Mouse (Mus musculus): ENCODE results near the gene Ms4a4c. TPM values are rescaled to one million over a fixed set of nuclear protein-coding genes. Genes with fewer than 3 reads are reported as not detected.

Ms4a4c gene
- not detected for polyA plus RNA-seq (2012; fragmentation: generic; extraction: Trizol)
- long read RNA-seq, experiment 1: 0 reads
- long read RNA-seq, experiment 2: 0 reads

DNA sequence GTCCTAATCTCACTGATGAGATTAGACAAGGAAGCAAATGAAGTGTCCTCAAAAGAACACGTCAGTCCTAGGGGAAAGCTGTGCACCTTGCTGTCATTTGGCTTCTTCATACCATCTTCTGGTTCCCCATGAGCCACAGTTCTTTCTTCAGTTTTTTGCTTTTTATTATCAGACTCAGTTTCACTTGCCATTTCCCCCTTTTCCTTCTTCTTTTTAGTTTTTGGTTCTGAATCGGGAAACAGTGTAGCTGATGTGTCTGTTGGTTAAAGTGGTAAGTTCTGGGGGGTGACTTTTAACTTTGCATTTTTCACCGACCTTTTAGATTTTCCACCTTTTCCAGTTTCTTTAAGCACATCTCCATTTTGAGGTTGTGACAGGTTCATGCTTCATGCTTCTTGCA is at the start of gene Ms4a4c:
Gene Ms4a4c, plus strand, starts transcription at position 244 of the 400 bp plus-strand sequence.
- H3K36me3 ChIP-seq (ENCODE audit: control insufficient read depth, insufficient read depth): no peaks in the 10 kb centered on the region
- H3K27me3 ChIP-seq (ENCODE audit: control insufficient read depth, insufficient read depth, insufficient read length): no peaks in the 10 kb centered on the region
- no peak within 1 kb of the TSS for H3ac ChIP-seq (ENCODE audit: control insufficient read depth, insufficient read length, low read depth)
- H3K79me2 ChIP-seq (ENCODE audit: control insufficient read depth, insufficient read depth): no peaks in the 10 kb centered on the region
- no peaks in the 10 kb centered on the region for H3K79me3 ChIP-seq (ENCODE audit: low read depth)
- TF ChIP-seq CEBPB (IDR thresholded peaks at IDR 0.05; ENCODE audit: low read depth) (no peak), MYOD1 (IDR thresholded peaks at IDR 0.05; ENCODE audit: control insufficient read depth, insufficient read length, low read depth) (no peak)
- no peak within 1 kb of the TSS for H3K4me3 ChIP-seq (ENCODE audit: insufficient read depth, poor library complexity, severe bottlenecking)

GRCm38 (mm10) chr19:11355730-11356129 is 48.8 kb upstream of the Ms4a4c start:
- TF ChIP-seq MYOG (IDR thresholded peaks at IDR 0.05; ENCODE audit: control insufficient read depth, extremely low read depth, insufficient read length) (no peak), CTCF (IDR thresholded peaks at IDR 0.05; ENCODE audit: control insufficient read depth, insufficient read depth, insufficient read length) (no peak), USF1 (IDR thresholded peaks at IDR 0.05; ENCODE audit: low read depth) (no peak), CEBPB (IDR thresholded peaks at IDR 0.05; ENCODE audit: low read depth) (no peak), MAX (IDR thresholded peaks at IDR 0.05) (no peak), FOSL1 (IDR thresholded peaks at IDR 0.05; ENCODE audit: insufficient read depth, low read length, poor library complexity, severe bottlenecking) (no peak), MYOD1 (IDR thresholded peaks at IDR 0.05; ENCODE audit: control insufficient read depth, insufficient read length, low read depth) (no peak)
- Histone ChIP-seq H3K36me3 (ENCODE audit: control insufficient read depth, insufficient read depth) (no peaks in the 10 kb centered on the region), H3ac (ENCODE audit: control insufficient read depth, insufficient read length, low read depth) (no peak overlapping the region)

DNA sequence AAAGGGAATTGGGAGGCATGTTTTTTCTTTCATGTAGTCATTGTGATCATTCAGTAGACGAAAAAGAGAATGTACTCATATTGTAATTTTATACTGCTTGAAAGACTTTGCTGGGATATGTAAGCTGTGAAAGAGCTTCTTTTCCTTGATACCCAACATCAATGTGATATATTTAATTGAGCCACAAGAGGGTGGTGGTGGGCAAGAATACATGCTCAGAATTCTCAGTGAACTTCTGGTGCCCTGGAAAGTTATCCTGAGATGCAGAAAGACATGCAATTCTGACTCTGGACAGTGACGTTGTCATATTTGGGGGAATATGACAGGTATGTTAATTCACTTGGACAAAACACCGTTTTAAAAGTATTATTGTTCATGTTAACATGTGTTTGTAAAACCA is 44.5 kb upstream of the Ms4a4c start:
- TF ChIP-seq MYOG (IDR thresholded peaks at IDR 0.05; ENCODE audit: control insufficient read depth, extremely low read depth, insufficient read length): no peak
- no peak for TF ChIP-seq USF1 (IDR thresholded peaks at IDR 0.05; ENCODE audit: low read depth)

More at GRCm38 (mm10) chr19:11355730-11356129, 48.8 kb upstream of the Ms4a4c start:
- Histone ChIP-seq H3K27me3 (ENCODE audit: control insufficient read depth, insufficient read depth, insufficient read length) (no peaks in the 10 kb centered on the region), H3K4me3 (ENCODE audit: insufficient read depth, poor library complexity, severe bottlenecking) (no peak overlapping the region), H3K79me3 (ENCODE audit: low read depth) (no peaks in the 10 kb centered on the region), H3K79me2 (ENCODE audit: control insufficient read depth, insufficient read depth) (no peaks in the 10 kb centered on the region)

GRCm38 (mm10) chr19:11362002-11362401 is 42.6 kb upstream of the Ms4a4c start:
- no peak for TF ChIP-seq MAX (IDR thresholded peaks at IDR 0.05)
- no peaks in the 10 kb centered on the region for H3K79me3 ChIP-seq (ENCODE audit: low read depth)
- no peaks in the 10 kb centered on the region for H3K36me3 ChIP-seq (ENCODE audit: control insufficient read depth, insufficient read depth)

More for the DNA sequence above, 44.5 kb upstream of the Ms4a4c start:
- no peaks in the 10 kb centered on the region for H3K27me3 ChIP-seq (ENCODE audit: control insufficient read depth, insufficient read depth, insufficient read length)
- no peak overlapping the region for H3K4me3 ChIP-seq (ENCODE audit: insufficient read depth, poor library complexity, severe bottlenecking)
- no peak overlapping the region for H3ac ChIP-seq (ENCODE audit: control insufficient read depth, insufficient read length, low read depth)
- no peaks in the 10 kb centered on the region for H3K36me3 ChIP-seq (ENCODE audit: control insufficient read depth, insufficient read depth)
- no peaks in the 10 kb centered on the region for H3K79me3 ChIP-seq (ENCODE audit: low read depth)
- no peaks in the 10 kb centered on the region for H3K79me2 ChIP-seq (ENCODE audit: control insufficient read depth, insufficient read depth)

GRCm38 (mm10) chr19:11368310-11368709 is 36.3 kb upstream of the Ms4a4c start:
- no peaks in the 10 kb centered on the region for H3K36me3 ChIP-seq (ENCODE audit: control insufficient read depth, insufficient read depth)
- no peaks in the 10 kb centered on the region for H3K79me2 ChIP-seq (ENCODE audit: control insufficient read depth, insufficient read depth)
- TF ChIP-seq USF1 (IDR thresholded peaks at IDR 0.05; ENCODE audit: low read depth) (no peak), MAX (IDR thresholded peaks at IDR 0.05) (no peak)
- H3ac ChIP-seq (ENCODE audit: control insufficient read depth, insufficient read length, low read depth): no peak overlapping the region
- no peaks in the 10 kb centered on the region for H3K79me3 ChIP-seq (ENCODE audit: low read depth)
- H3K27me3 ChIP-seq (ENCODE audit: control insufficient read depth, insufficient read depth, insufficient read length): no peaks in the 10 kb centered on the region
- no peak overlapping the region for H3K4me3 ChIP-seq (ENCODE audit: insufficient read depth, poor library complexity, severe bottlenecking)

More at GRCm38 (mm10) chr19:11362002-11362401, 42.6 kb upstream of the Ms4a4c start:
- Histone ChIP-seq H3K79me2 (ENCODE audit: control insufficient read depth, insufficient read depth) (no peaks in the 10 kb centered on the region), H3K4me3 (ENCODE audit: insufficient read depth, poor library complexity, severe bottlenecking) (no peak overlapping the region), H3ac (ENCODE audit: control insufficient read depth, insufficient read length, low read depth) (no peak overlapping the region), H3K27me3 (ENCODE audit: control insufficient read depth, insufficient read depth, insufficient read length) (no peaks in the 10 kb centered on the region)

DNA sequence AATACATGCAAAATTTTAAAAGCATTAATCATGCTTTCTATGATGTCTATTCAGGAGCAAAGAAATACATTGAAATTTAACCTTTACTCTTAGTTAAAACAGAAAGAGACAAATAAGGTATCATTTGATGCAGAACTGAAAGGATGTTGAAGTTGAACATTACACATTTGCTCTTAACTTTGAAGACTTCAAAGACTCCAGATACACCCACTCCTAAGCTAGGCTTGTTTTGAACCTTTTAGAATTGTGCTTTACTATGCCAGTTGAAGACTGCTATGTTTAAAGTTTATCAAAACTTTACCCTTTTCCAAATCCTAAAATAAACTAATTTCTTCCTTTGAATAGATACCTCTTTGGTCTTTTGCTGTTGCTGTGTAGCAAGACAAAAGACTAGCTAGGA is 33.4 kb upstream of the Ms4a4c start:
- Histone ChIP-seq H3K36me3 (ENCODE audit: control insufficient read depth, insufficient read depth) (no peaks in the 10 kb centered on the region), H3K27me3 (ENCODE audit: control insufficient read depth, insufficient read depth, insufficient read length) (no peaks in the 10 kb centered on the region), H3ac (ENCODE audit: control insufficient read depth, insufficient read length, low read depth) (no peak overlapping the region), H3K79me3 (ENCODE audit: low read depth) (no peaks in the 10 kb centered on the region), H3K79me2 (ENCODE audit: control insufficient read depth, insufficient read depth) (no peaks in the 10 kb centered on the region), H3K4me3 (ENCODE audit: insufficient read depth, poor library complexity, severe bottlenecking) (no peak overlapping the region)
- TF ChIP-seq MYOG (IDR thresholded peaks at IDR 0.05; ENCODE audit: control insufficient read depth, extremely low read depth, insufficient read length) (no peak), FOSL1 (IDR thresholded peaks at IDR 0.05; ENCODE audit: insufficient read depth, low read length, poor library complexity, severe bottlenecking) (no peak), MAX (IDR thresholded peaks at IDR 0.05) (no peak), CTCF (IDR thresholded peaks at IDR 0.05; ENCODE audit: control insufficient read depth, insufficient read depth, insufficient read length) (no peak), CEBPB (IDR thresholded peaks at IDR 0.05; ENCODE audit: low read depth) (no peak), USF1 (IDR thresholded peaks at IDR 0.05; ENCODE audit: low read depth) (no peak), MYOD1 (IDR thresholded peaks at IDR 0.05; ENCODE audit: control insufficient read depth, insufficient read length, low read depth) (no peak)

DNA sequence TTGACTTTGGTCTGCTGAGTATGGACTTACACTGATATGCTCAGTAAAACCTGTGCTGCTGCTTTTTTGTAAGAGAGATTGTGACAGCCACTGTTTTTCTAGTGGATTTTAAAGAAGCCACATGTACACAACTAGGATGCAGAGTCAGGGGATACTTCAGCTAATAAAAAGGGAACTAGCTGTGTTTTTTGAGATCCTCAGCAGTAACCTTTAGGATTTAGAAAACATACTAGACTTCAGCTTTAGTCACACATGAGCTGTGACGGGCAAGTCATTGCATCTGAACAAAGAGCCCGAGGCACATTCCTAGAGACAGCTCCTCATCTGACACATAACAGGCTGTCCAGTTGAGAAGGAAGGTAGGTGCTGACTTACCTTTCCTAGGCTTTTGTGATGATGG is 29.3 kb upstream of the Ms4a4c start, which contains the start of gene Ms4a4a:
Gene Ms4a4a, plus strand, starts transcription at position 251 of the 400 bp plus-strand sequence.
- TF ChIP-seq FOSL1 (IDR thresholded peaks at IDR 0.05; ENCODE audit: insufficient read depth, low read length, poor library complexity, severe bottlenecking): no peak
- no peak for TF ChIP-seq MAX (IDR thresholded peaks at IDR 0.05)
- no peak for TF ChIP-seq CEBPB (IDR thresholded peaks at IDR 0.05; ENCODE audit: low read depth)
- TF ChIP-seq MYOG (IDR thresholded peaks at IDR 0.05; ENCODE audit: control insufficient read depth, extremely low read depth, insufficient read length): no peak
- TF ChIP-seq USF1 (IDR thresholded peaks at IDR 0.05; ENCODE audit: low read depth): no peak
- TF ChIP-seq CTCF (IDR thresholded peaks at IDR 0.05; ENCODE audit: control insufficient read depth, insufficient read depth, insufficient read length): no peak
- TF ChIP-seq MYOD1 (IDR thresholded peaks at IDR 0.05; ENCODE audit: control insufficient read depth, insufficient read length, low read depth): no peak

More for the DNA sequence above, 29.3 kb upstream of the Ms4a4c start, which contains the start of gene Ms4a4a:
- no peaks in the 10 kb centered on the region for H3K79me3 ChIP-seq (ENCODE audit: low read depth)
- H3K27me3 ChIP-seq (ENCODE audit: control insufficient read depth, insufficient read depth, insufficient read length): no peaks in the 10 kb centered on the region
- H3K4me3 ChIP-seq (ENCODE audit: insufficient read depth, poor library complexity, severe bottlenecking): no peak within 1 kb of the TSS
- no peak within 1 kb of the TSS for H3ac ChIP-seq (ENCODE audit: control insufficient read depth, insufficient read length, low read depth)
- no peaks in the 10 kb centered on the region for H3K36me3 ChIP-seq (ENCODE audit: control insufficient read depth, insufficient read depth)
- H3K79me2 ChIP-seq (ENCODE audit: control insufficient read depth, insufficient read depth): no peaks in the 10 kb centered on the region

Data from C2C12 (cell line).